Mouse (Mus musculus): ENCODE data around the gene Ttc34. TPM values are rescaled to one million over a fixed set of nuclear protein-coding genes. Genes with fewer than 3 reads are reported as not detected.

The Ttc34 gene
- polyA plus RNA-seq, 1 experiment from 2014 or later, result 0.58 TPM

GRCm38 (mm10) chr4:154904185-154905071, 67.2 kb downstream of the Ttc34 start:
- Histone ChIP-seq H3K4me1 (ENCODE audit: control insufficient read depth, insufficient read depth, low read length) (no peaks in the 10 kb centered on the region), H3K4me2 (ENCODE audit: low read depth, low read length) (peak overlapping the region; percentile 47), H3K9me3 (replicated peaks; ENCODE audit: control insufficient read depth, low read length) (no peaks in the 10 kb centered on the region), H3K4me3 (ENCODE audit: low read depth, low read length) (peak overlapping the region; percentile 28), H3K27me3 (ENCODE audit: control insufficient read depth, insufficient read depth, low read length) (no peaks in the 10 kb centered on the region), H3K36me3 (replicated peaks; ENCODE audit: control insufficient read depth, insufficient read depth, low read depth, low read length) (no peaks in the 10 kb centered on the region), H3K27ac (replicated peaks; ENCODE audit: low read depth, low read length) (peak overlapping the region; percentile 59; the same call in 1 of the 2 replicates), H3K9ac (replicated peaks; ENCODE audit: low read length) (peak overlapping the region; percentile 54)
- 2% methylated on average over 16 of the region's 16 CpGs for WGBS
- ATAC-seq (replicated peaks; ENCODE audit: insufficient number of reproducible peaks, low FRiP score, low TSS enrichment, low read depth) (peak; percentile 93), DNase-seq (ENCODE audit: low spot score) (peak; percentile 91)

- ATAC-seq (replicated peaks; ENCODE audit: insufficient number of reproducible peaks, low FRiP score, low TSS enrichment, low read depth), result 0 out of 2 replicates have a peak, but pooled peaks have one; percentile 45
- H3K4me1 ChIP-seq (ENCODE audit: control insufficient read depth, insufficient read depth, low read length), result no peaks in the 10 kb centered on the region
- no peak overlapping the region for H3K27ac ChIP-seq (replicated peaks; ENCODE audit: low read depth, low read length)
- DNase-seq (ENCODE audit: low spot score), result peak; percentile 87
- H3K4me2 ChIP-seq (ENCODE audit: low read depth, low read length), result no peak overlapping the region; the same call in 1 of the 2 replicates
- H3K9ac ChIP-seq (replicated peaks; ENCODE audit: low read length), result peak overlapping the region; percentile 0; the same call in 1 of the 2 replicates
- H3K9me3 ChIP-seq (replicated peaks; ENCODE audit: control insufficient read depth, low read length), result no peaks in the 10 kb centered on the region
- H3K36me3 ChIP-seq (replicated peaks; ENCODE audit: control insufficient read depth, insufficient read depth, low read depth, low read length), result no peaks in the 10 kb centered on the region
- 40% methylated on average over 17 of the region's 17 CpGs for WGBS
- no peak overlapping the region for H3K4me3 ChIP-seq (ENCODE audit: low read depth, low read length)
- no peaks in the 10 kb centered on the region for H3K27me3 ChIP-seq (ENCODE audit: control insufficient read depth, insufficient read depth, low read length)
These were observed 70.6 kb downstream of the Ttc34 start for GRCm38 (mm10) chr4:154907833-154908232.

DNA sequence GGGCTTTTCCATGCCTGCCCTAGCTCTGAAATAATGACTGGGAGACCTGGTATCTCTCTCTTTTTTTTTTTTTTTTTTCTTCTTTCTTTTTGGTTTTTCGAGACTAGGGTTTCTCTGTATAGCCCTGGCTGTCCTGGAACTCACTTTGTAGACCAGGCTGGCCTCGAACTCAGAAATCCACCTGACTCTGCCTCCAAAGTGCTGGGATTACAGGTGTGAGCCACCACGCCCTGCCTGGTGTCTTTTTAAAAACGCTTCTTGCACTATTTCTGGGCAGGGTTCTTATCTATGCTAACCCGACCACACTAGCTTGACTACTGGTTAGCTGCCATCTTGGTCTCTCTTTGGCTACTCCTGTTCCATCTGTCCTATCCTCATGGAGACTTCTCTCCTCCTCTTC, 71.2 kb downstream of the Ttc34 start:
- Histone ChIP-seq H3K9ac (replicated peaks; ENCODE audit: low read length) (no peak overlapping the region), H3K27me3 (ENCODE audit: control insufficient read depth, insufficient read depth, low read length) (no peaks in the 10 kb centered on the region), H3K4me3 (ENCODE audit: low read depth, low read length) (no peak overlapping the region), H3K4me2 (ENCODE audit: low read depth, low read length) (no peak overlapping the region), H3K36me3 (replicated peaks; ENCODE audit: control insufficient read depth, insufficient read depth, low read depth, low read length) (no peaks in the 10 kb centered on the region), H3K4me1 (ENCODE audit: control insufficient read depth, insufficient read depth, low read length) (no peaks in the 10 kb centered on the region), H3K27ac (replicated peaks; ENCODE audit: low read depth, low read length) (no peak overlapping the region), H3K9me3 (replicated peaks; ENCODE audit: control insufficient read depth, low read length) (no peaks in the 10 kb centered on the region)
- 88% methylated on average over 5 of the region's 5 CpGs for WGBS
- ATAC-seq (replicated peaks; ENCODE audit: insufficient number of reproducible peaks, low FRiP score, low TSS enrichment, low read depth), result no peak
- DNase-seq (ENCODE audit: low spot score), result no peak

GRCm38 (mm10) chr4:154910606-154911522, 73.6 kb downstream of the Ttc34 start:
- 0 out of 2 replicates have a peak overlapping the region, but pooled peaks have one; percentile 17 for H3K4me2 ChIP-seq (ENCODE audit: low read depth, low read length)
- H3K36me3 ChIP-seq (replicated peaks; ENCODE audit: control insufficient read depth, insufficient read depth, low read depth, low read length), result no peaks in the 10 kb centered on the region
- DNase-seq (ENCODE audit: low spot score) (no peak), ATAC-seq (replicated peaks; ENCODE audit: insufficient number of reproducible peaks, low FRiP score, low TSS enrichment, low read depth) (no peak)
- H3K4me1 ChIP-seq (ENCODE audit: control insufficient read depth, insufficient read depth, low read length), result no peaks in the 10 kb centered on the region
- WGBS, result 19% methylated on average over 15 of the region's 15 CpGs
- H3K27me3 ChIP-seq (ENCODE audit: control insufficient read depth, insufficient read depth, low read length), result no peaks in the 10 kb centered on the region
- H3K9ac ChIP-seq (replicated peaks; ENCODE audit: low read length), result peak overlapping the region; percentile 39; the same call in 1 of the 2 replicates
- H3K9me3 ChIP-seq (replicated peaks; ENCODE audit: control insufficient read depth, low read length), result no peaks in the 10 kb centered on the region
- H3K4me3 ChIP-seq (ENCODE audit: low read depth, low read length), result no peak overlapping the region
- H3K27ac ChIP-seq (replicated peaks; ENCODE audit: low read depth, low read length), result no peak overlapping the region

- Histone ChIP-seq H3K4me1 (ENCODE audit: control insufficient read depth, insufficient read depth, low read length) (no peaks in the 10 kb centered on the region), H3K4me2 (ENCODE audit: low read depth, low read length) (no peak overlapping the region), H3K4me3 (ENCODE audit: low read depth, low read length) (no peak overlapping the region), H3K9ac (replicated peaks; ENCODE audit: low read length) (no peak overlapping the region), H3K36me3 (replicated peaks; ENCODE audit: control insufficient read depth, insufficient read depth, low read depth, low read length) (no peaks in the 10 kb centered on the region), H3K27ac (replicated peaks; ENCODE audit: low read depth, low read length) (no peak overlapping the region), H3K27me3 (ENCODE audit: control insufficient read depth, insufficient read depth, low read length) (no peaks in the 10 kb centered on the region), H3K9me3 (replicated peaks; ENCODE audit: control insufficient read depth, low read length) (no peaks in the 10 kb centered on the region)
- ATAC-seq (replicated peaks; ENCODE audit: insufficient number of reproducible peaks, low FRiP score, low TSS enrichment, low read depth) (no peak), DNase-seq (ENCODE audit: low spot score) (no peak)
- 82% methylated on average over 2 of the region's 2 CpGs for WGBS
These were observed 74.4 kb downstream of the Ttc34 start for GRCm38 (mm10) chr4:154911644-154912043.

- Histone ChIP-seq H3K9me3 (replicated peaks; ENCODE audit: control insufficient read depth, low read length) (no peaks in the 10 kb centered on the region), H3K9ac (replicated peaks; ENCODE audit: low read length) (no peak overlapping the region), H3K36me3 (replicated peaks; ENCODE audit: control insufficient read depth, insufficient read depth, low read depth, low read length) (no peaks in the 10 kb centered on the region), H3K27ac (replicated peaks; ENCODE audit: low read depth, low read length) (no peak overlapping the region), H3K4me3 (ENCODE audit: low read depth, low read length) (no peak overlapping the region), H3K27me3 (ENCODE audit: control insufficient read depth, insufficient read depth, low read length) (no peaks in the 10 kb centered on the region), H3K4me2 (ENCODE audit: low read depth, low read length) (no peak overlapping the region), H3K4me1 (ENCODE audit: control insufficient read depth, insufficient read depth, low read length) (no peaks in the 10 kb centered on the region)
- ATAC-seq (replicated peaks; ENCODE audit: insufficient number of reproducible peaks, low FRiP score, low TSS enrichment, low read depth) (no peak), DNase-seq (ENCODE audit: low spot score) (no peak)
- 96% methylated on average over 3 of the region's 3 CpGs for WGBS
These were observed 76.6 kb downstream of the Ttc34 start for GRCm38 (mm10) chr4:154913845-154914244.

GRCm38 (mm10) chr4:154914252-154914651, 77.0 kb downstream of the Ttc34 start:
- Histone ChIP-seq H3K9me3 (replicated peaks; ENCODE audit: control insufficient read depth, low read length) (no peaks in the 10 kb centered on the region), H3K36me3 (replicated peaks; ENCODE audit: control insufficient read depth, insufficient read depth, low read depth, low read length) (no peaks in the 10 kb centered on the region), H3K4me2 (ENCODE audit: low read depth, low read length) (no peak overlapping the region), H3K27me3 (ENCODE audit: control insufficient read depth, insufficient read depth, low read length) (no peaks in the 10 kb centered on the region), H3K4me1 (ENCODE audit: control insufficient read depth, insufficient read depth, low read length) (no peaks in the 10 kb centered on the region), H3K27ac (replicated peaks; ENCODE audit: low read depth, low read length) (no peak overlapping the region), H3K9ac (replicated peaks; ENCODE audit: low read length) (no peak overlapping the region), H3K4me3 (ENCODE audit: low read depth, low read length) (no peak overlapping the region)
- 94% methylated on average over 4 of the region's 4 CpGs for WGBS
- DNase-seq (ENCODE audit: low spot score) (no peak), ATAC-seq (replicated peaks; ENCODE audit: insufficient number of reproducible peaks, low FRiP score, low TSS enrichment, low read depth) (no peak)
